Mouse (Mus musculus): ENCODE results near the gene Tmem107. TPM values are rescaled to one million over a fixed set of nuclear protein-coding genes. Genes with fewer than 3 reads are reported as not detected.

Gene Tmem107
- polyA plus RNA-seq, 2 experiments: 12.0 to 21.9 TPM

DNA sequence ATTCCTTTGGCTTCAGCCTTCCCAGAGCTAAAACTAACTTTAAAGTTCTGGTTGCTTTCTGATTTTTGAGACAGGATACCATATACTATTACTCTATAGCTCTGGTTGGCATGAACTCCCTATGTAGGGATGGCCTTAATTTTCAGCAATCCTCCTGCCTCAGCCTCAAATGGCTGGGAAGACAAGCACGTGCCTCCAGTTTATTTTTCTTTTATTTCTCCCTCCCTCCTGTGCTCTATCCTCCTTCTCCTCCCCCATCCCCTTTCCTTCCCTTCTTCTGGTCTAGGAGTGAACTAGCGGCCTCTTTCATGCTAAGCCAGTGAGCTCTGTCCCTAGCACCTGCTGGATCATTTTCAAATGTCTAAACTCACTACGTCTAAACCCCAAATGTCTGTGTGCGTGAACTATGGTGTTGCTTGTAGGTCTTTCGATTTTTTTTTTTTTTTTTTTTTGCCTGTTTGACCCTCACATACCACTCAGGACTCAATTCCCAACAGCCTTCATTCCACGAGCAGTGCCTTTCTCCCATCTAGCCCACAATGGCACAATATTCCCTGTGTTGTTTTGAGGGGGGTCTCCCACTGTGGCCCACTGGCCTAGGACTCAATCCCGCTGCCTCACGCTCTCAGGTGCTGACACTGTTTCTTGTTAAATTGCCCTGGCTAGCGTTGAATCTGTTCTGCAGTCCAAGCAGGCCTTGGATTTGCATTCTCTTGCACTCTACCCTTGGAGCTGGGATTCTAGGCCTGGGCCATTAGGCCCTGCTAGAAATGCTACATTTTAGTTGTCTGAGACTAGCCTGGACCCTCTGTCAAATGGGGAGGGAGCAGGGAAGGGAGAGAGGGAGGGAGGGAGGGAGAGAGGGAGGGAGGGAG is 6.1 kb upstream of the Tmem107 start:
- peaks cover 6 to 39% of the 10 kb centered on the region in 2 experiments; a peak in 3 of 4 replicates for H3K4me1 ChIP-seq (replicated peaks; ENCODE audit: control insufficient read depth in 2 of 2, insufficient read depth in 2 of 2, low read length in 1 of 2)
- H3K36me3 ChIP-seq (replicated peaks; ENCODE audit: control insufficient read depth, insufficient read depth, low read depth): no peaks in the 10 kb centered on the region
- H3K4me3 ChIP-seq (ENCODE audit: insufficient read depth in 1 of 2, low read depth in 2 of 2, low read length in 2 of 2): peak overlapping the region; percentile 65 to 98
- peak overlapping the region; percentile 60 for H3K9ac ChIP-seq (replicated peaks)
- 57% methylated on average over 9 of the region's 9 CpGs for WGBS (ENCODE audit: insufficient replicate concordance)
- peak overlapping the region; percentile 71 for H3K4me2 ChIP-seq (ENCODE audit: low read depth)
- ATAC-seq (ENCODE audit: insufficient read depth) (no peak), DNase-seq (ENCODE audit: low read depth in 3 of 3, low spot score in 3 of 3) (no peak)
- peak overlapping the region; percentile 6; the same call in 1 of the 2 replicates for H3K27ac ChIP-seq
- H3K27me3 ChIP-seq (ENCODE audit: control insufficient read depth, insufficient read depth, low read length): no peaks in the 10 kb centered on the region
- H3K9me3 ChIP-seq (ENCODE audit: control insufficient read depth, low read length): no peaks in the 10 kb centered on the region
- no peak for TF ChIP-seq CTCF (IDR thresholded peaks at IDR 0.05; ENCODE audit: low read depth)
- no peak for TF ChIP-seq EP300 (IDR thresholded peaks at IDR 0.05; ENCODE audit: low read depth)

- Histone ChIP-seq H3K9ac (replicated peaks) (no peak overlapping the region), H3K36me3 (replicated peaks; ENCODE audit: control insufficient read depth, insufficient read depth, low read depth) (no peaks in the 10 kb centered on the region), H3K4me1 (replicated peaks; ENCODE audit: control insufficient read depth in 2 of 2, insufficient read depth in 2 of 2, low read length in 1 of 2) (peaks cover 6 to 42% of the 10 kb centered on the region in 2 experiments; a peak in 3 of 4 replicates), H3K4me3 (ENCODE audit: insufficient read depth in 1 of 2, low read depth in 2 of 2, low read length in 2 of 2) (no peak overlapping the region), H3K9me3 (ENCODE audit: control insufficient read depth, low read length) (no peaks in the 10 kb centered on the region), H3K27ac (no peak overlapping the region), H3K27me3 (ENCODE audit: control insufficient read depth, insufficient read depth, low read length) (no peaks in the 10 kb centered on the region), H3K4me2 (ENCODE audit: low read depth) (peak overlapping the region; percentile 76)
- whole genome bisulfite sequencing (ENCODE audit: insufficient replicate concordance): 57% methylated on average over 3 of the region's 3 CpGs
- no peak for ATAC-seq (ENCODE audit: insufficient read depth)
- TF ChIP-seq EP300 (IDR thresholded peaks at IDR 0.05; ENCODE audit: low read depth) (no peak), CTCF (IDR thresholded peaks at IDR 0.05; ENCODE audit: low read depth) (no peak)
- no peak for DNase-seq (ENCODE audit: low read depth in 3 of 3, low spot score in 3 of 3)
Measured at GRCm38 (mm10) chr11:69065394-69065925, 5.1 kb upstream of the Tmem107 start.

- no peaks in the 10 kb centered on the region for H3K36me3 ChIP-seq (replicated peaks; ENCODE audit: control insufficient read depth, insufficient read depth, low read depth)
- no peak for DNase-seq (ENCODE audit: low read depth in 3 of 3, low spot score in 3 of 3)
- peak overlapping the region; percentile 46 to 61 for H3K4me3 ChIP-seq (ENCODE audit: insufficient read depth in 1 of 2, low read depth in 2 of 2, low read length in 2 of 2)
- peak; percentile 17; the same call in 1 of the 2 replicates for ATAC-seq (ENCODE audit: insufficient read depth)
- peak overlapping the region; percentile 76 for H3K4me2 ChIP-seq (ENCODE audit: low read depth)
- H3K9me3 ChIP-seq (ENCODE audit: control insufficient read depth, low read length): no peaks in the 10 kb centered on the region
- WGBS (ENCODE audit: insufficient replicate concordance): 3% methylated on average over 29 of the region's 29 CpGs
- no peaks in the 10 kb centered on the region for H3K27me3 ChIP-seq (ENCODE audit: control insufficient read depth, insufficient read depth, low read length)
- TF ChIP-seq CTCF (IDR thresholded peaks at IDR 0.05; ENCODE audit: low read depth) (no peak), EP300 (IDR thresholded peaks at IDR 0.05; ENCODE audit: low read depth) (no peak)
- H3K4me1 ChIP-seq (replicated peaks; ENCODE audit: control insufficient read depth in 2 of 2, insufficient read depth in 2 of 2, low read length in 1 of 2): peaks cover 9 to 39% of the 10 kb centered on the region in 2 experiments; a peak in 3 of 4 replicates
- peak overlapping the region; percentile 23 for H3K27ac ChIP-seq
- H3K9ac ChIP-seq (replicated peaks): peak overlapping the region; percentile 41
Measured at GRCm38 (mm10) chr11:69066163-69066861, 4.3 kb upstream of the Tmem107 start.

GRCm38 (mm10) chr11:69066956-69067355 is 3.6 kb upstream of the Tmem107 start:
- Histone ChIP-seq H3K4me2 (ENCODE audit: low read depth) (peak overlapping the region; percentile 76), H3K4me3 (ENCODE audit: insufficient read depth in 1 of 2, low read depth in 2 of 2, low read length in 2 of 2) (peak overlapping the region in 1 of 2 experiments; percentile 46; a peak in 2 of 4 replicates), H3K27ac (no peak overlapping the region), H3K9me3 (ENCODE audit: control insufficient read depth, low read length) (no peaks in the 10 kb centered on the region), H3K36me3 (replicated peaks; ENCODE audit: control insufficient read depth, insufficient read depth, low read depth) (no peaks in the 10 kb centered on the region), H3K4me1 (replicated peaks; ENCODE audit: control insufficient read depth in 2 of 2, insufficient read depth in 2 of 2, low read length in 1 of 2) (peaks cover 13 to 39% of the 10 kb centered on the region in 2 experiments; a peak in 3 of 4 replicates), H3K9ac (replicated peaks) (peak overlapping the region; percentile 41), H3K27me3 (ENCODE audit: control insufficient read depth, insufficient read depth, low read length) (no peaks in the 10 kb centered on the region)
- DNase-seq (ENCODE audit: low read depth in 3 of 3, low spot score in 3 of 3) (peak; percentile 74 to 84 (median 77)), ATAC-seq (ENCODE audit: insufficient read depth) (no peak)
- WGBS (ENCODE audit: insufficient replicate concordance): 11% methylated on average over 8 of the region's 8 CpGs
- TF ChIP-seq EP300 (IDR thresholded peaks at IDR 0.05; ENCODE audit: low read depth) (no peak), CTCF (IDR thresholded peaks at IDR 0.05; ENCODE audit: low read depth) (peak; percentile 90)

All from liver, embryonic 14.5 days (tissue).